Mouse (Mus musculus) midbrain, embryonic 11.5 days (tissue): ENCODE data around the gene Agk. TPM values are rescaled to one million over a fixed set of nuclear protein-coding genes. Genes with fewer than 3 reads are reported as not detected.

Source experiments
- ATAC-seq: fragments of 200-750 bp; cut with Nextera tagmentation; 2 replicates; pipeline ENCODE4 v1.8.0; 2017; ENCODE audit warnings: moderate TSS enrichment, moderate library complexity; ENCODE audit not compliant: low FRiP score
- DNase-seq: peaks from one replicate; pipeline ENCODE4 v3.0.0; 2015; ENCODE audit warnings: low spot score; ENCODE audit errors: missing footprints
- H3K27ac ChIP-seq: fragments of 300-500 bp; sonication (generic); 2 replicates; pipeline ENCODE4 v1.5.1; 2014; ENCODE audit warnings: low read depth, low read length
- H3K27me3 ChIP-seq: fragments of 300-500 bp; sonication (generic); 2 replicates; pipeline ENCODE4 v1.6.1; 2014; ENCODE audit warnings: mild to moderate bottlenecking, low read length, moderate library complexity, mixed read lengths; ENCODE audit not compliant: control insufficient read depth, insufficient read depth
- H3K36me3 ChIP-seq: fragments of 300-500 bp; sonication (generic); 2 replicates; pipeline ENCODE4 v1.6.1; 2014; ENCODE audit warnings: mild to moderate bottlenecking, low read length, moderate library complexity, mixed read lengths; ENCODE audit not compliant: control insufficient read depth, insufficient read depth
- H3K4me1 ChIP-seq: fragments of 300-500 bp; sonication (generic); 2 replicates; pipeline ENCODE4 v1.6.1; 2014; ENCODE audit warnings: low read length; ENCODE audit not compliant: control insufficient read depth, insufficient read depth
- H3K4me2 ChIP-seq: fragments of 300-500 bp; sonication (generic); 2 replicates; pipeline ENCODE4 v1.6.1; 2014; ENCODE audit warnings: mild to moderate bottlenecking, moderate library complexity
- H3K4me3 ChIP-seq: fragments of 300-500 bp; sonication (generic); 2 replicates; pipeline ENCODE4 v1.5.1; 2014; ENCODE audit warnings: low read depth, low read length
- H3K9ac ChIP-seq: fragments of 300-500 bp; sonication (generic); 2 replicates; pipeline ENCODE4 v1.6.1; 2014; ENCODE audit warnings: low read length
- H3K9me3 ChIP-seq: fragments of 300-500 bp; sonication (generic); 2 replicates; pipeline ENCODE4 v1.6.1; 2016; ENCODE audit warnings: low read length; ENCODE audit not compliant: control insufficient read depth
- WGBS: fragments of 180-500 bp; shearing (Covaris S2); extraction: QIAGEN DNeasy Blood & Tissue Kit; methylation state at CpG from one replicate; pipeline ENCODE4 v1.1.7; 2014; 5-methylcytosine and 5-hydroxymethylcytosine counted together
- polyA plus RNA-seq: library from polyadenylated mRNA; unstranded; fragments of >200 nt; fragmentation: Nextera tagmentation; extraction: Ambion mirVana; gene quantifications from 2 replicates; pipeline ENCODE4 v1.2.1, GENCODE M21; 2014

Agk gene
- polyA plus RNA-seq, 1 experiment from 2014 or later, result 39.4 TPM

- Histone ChIP-seq H3K4me1 (no peaks in the 10 kb centered on the region), H3K4me2 (no peak overlapping the region), H3K27ac (no peak overlapping the region), H3K27me3 (no peaks in the 10 kb centered on the region), H3K9ac (no peak overlapping the region), H3K9me3 (no peaks in the 10 kb centered on the region), H3K36me3 (0 out of 2 replicates have a peak, but pooled peaks cover 2% of the 10 kb centered on the region), H3K4me3 (no peak overlapping the region)
- 89% methylated on average over 1 of the region's 1 CpGs for WGBS
- ATAC-seq, result no peak
- DNase-seq, result no peak
These were observed 22.8 kb downstream of the Agk start for GRCm38 (mm10) chr6:40347772-40348111.

- Histone ChIP-seq H3K27ac (no peak overlapping the region), H3K9ac (no peak overlapping the region), H3K4me2 (no peak overlapping the region), H3K27me3 (no peaks in the 10 kb centered on the region), H3K4me1 (no peaks in the 10 kb centered on the region), H3K36me3 (0 out of 2 replicates have a peak, but pooled peaks cover 2% of the 10 kb centered on the region), H3K4me3 (no peak overlapping the region), H3K9me3 (no peaks in the 10 kb centered on the region)
- DNase-seq (no peak), ATAC-seq (no peak)
These were observed 25.1 kb downstream of the Agk start for GRCm38 (mm10) chr6:40350041-40350440.

- Histone ChIP-seq H3K27me3 (no peaks in the 10 kb centered on the region), H3K9me3 (no peaks in the 10 kb centered on the region), H3K36me3 (0 out of 2 replicates have a peak, but pooled peaks cover 2% of the 10 kb centered on the region), H3K4me3 (no peak overlapping the region), H3K27ac (no peak overlapping the region), H3K4me1 (no peaks in the 10 kb centered on the region), H3K4me2 (no peak overlapping the region), H3K9ac (no peak overlapping the region)
- DNase-seq (no peak), ATAC-seq (no peak)
These were observed 25.9 kb downstream of the Agk start for GRCm38 (mm10) chr6:40350856-40351255.

GRCm38 (mm10) chr6:40353360-40353759 is 28.4 kb downstream of the Agk start:
- Histone ChIP-seq H3K9ac (no peak overlapping the region), H3K9me3 (no peaks in the 10 kb centered on the region), H3K4me2 (no peak overlapping the region), H3K4me1 (no peaks in the 10 kb centered on the region), H3K4me3 (no peak overlapping the region), H3K36me3 (0 out of 2 replicates have a peak, but pooled peaks cover 2% of the 10 kb centered on the region), H3K27ac (no peak overlapping the region), H3K27me3 (no peaks in the 10 kb centered on the region)
- ATAC-seq (no peak), DNase-seq (no peak)
- 90% methylated on average over 7 of the region's 7 CpGs for WGBS

- WGBS, result 96% methylated on average over 6 of the region's 6 CpGs
- Histone ChIP-seq H3K4me2 (no peak overlapping the region), H3K36me3 (no peaks in the 10 kb centered on the region), H3K9ac (no peak overlapping the region), H3K9me3 (no peaks in the 10 kb centered on the region), H3K27ac (no peak overlapping the region), H3K4me3 (no peak overlapping the region), H3K27me3 (no peaks in the 10 kb centered on the region), H3K4me1 (no peaks in the 10 kb centered on the region)
- no peak for ATAC-seq
- no peak for DNase-seq
These were observed 46.1 kb downstream of the Agk start for GRCm38 (mm10) chr6:40371031-40371430.

- no peak overlapping the region for H3K4me3 ChIP-seq
- no peak overlapping the region for H3K4me2 ChIP-seq
- H3K9me3 ChIP-seq, result no peaks in the 10 kb centered on the region
- WGBS, result 89% methylated on average over 3 of the region's 3 CpGs
- peaks cover 2% of the 10 kb centered on the region; the same call in 1 of the 2 replicates for H3K36me3 ChIP-seq
- H3K27ac ChIP-seq, result no peak overlapping the region
- ATAC-seq (no peak), DNase-seq (no peak)
- no peaks in the 10 kb centered on the region for H3K27me3 ChIP-seq
- no peak overlapping the region for H3K9ac ChIP-seq
- no peaks in the 10 kb centered on the region for H3K4me1 ChIP-seq
These were observed 55.2 kb downstream of the Agk start for GRCm38 (mm10) chr6:40380181-40380580.

GRCm38 (mm10) chr6:40381908-40382307 is 56.9 kb downstream of the Agk start:
- DNase-seq (no peak), ATAC-seq (no peak)
- Histone ChIP-seq H3K9me3 (no peaks in the 10 kb centered on the region), H3K27me3 (no peaks in the 10 kb centered on the region), H3K27ac (no peak overlapping the region), H3K4me1 (no peaks in the 10 kb centered on the region), H3K36me3 (peaks cover 2% of the 10 kb centered on the region; the same call in 1 of the 2 replicates), H3K9ac (no peak overlapping the region), H3K4me3 (no peak overlapping the region), H3K4me2 (no peak overlapping the region)
- WGBS, result 86% methylated on average over 4 of the region's 4 CpGs

GRCm38 (mm10) chr6:40385682-40386081 is 60.7 kb downstream of the Agk start:
- Histone ChIP-seq H3K27me3 (no peaks in the 10 kb centered on the region), H3K4me3 (no peak overlapping the region), H3K9me3 (no peaks in the 10 kb centered on the region), H3K27ac (no peak overlapping the region), H3K9ac (no peak overlapping the region), H3K36me3 (peaks cover 2% of the 10 kb centered on the region; the same call in 1 of the 2 replicates), H3K4me2 (no peak overlapping the region), H3K4me1 (no peaks in the 10 kb centered on the region)
- DNase-seq, result no peak
- 63% methylated on average over 3 of the region's 3 CpGs for WGBS
- no peak for ATAC-seq

GRCm38 (mm10) chr6:40388660-40389059 is 63.7 kb downstream of the Agk start:
- DNase-seq, result no peak
- no peak overlapping the region for H3K4me3 ChIP-seq
- no peak overlapping the region for H3K9ac ChIP-seq
- H3K27ac ChIP-seq, result no peak overlapping the region
- H3K27me3 ChIP-seq, result no peaks in the 10 kb centered on the region
- H3K4me2 ChIP-seq, result no peak overlapping the region
- 73% methylated on average over 4 of the region's 4 CpGs for WGBS
- H3K9me3 ChIP-seq, result no peaks in the 10 kb centered on the region
- no peaks in the 10 kb centered on the region; the same call in 1 of the 2 replicates for H3K36me3 ChIP-seq
- H3K4me1 ChIP-seq, result no peaks in the 10 kb centered on the region
- no peak for ATAC-seq

GRCm38 (mm10) chr6:40390975-40391374 is 66.0 kb downstream of the Agk start:
- no peak overlapping the region for H3K4me2 ChIP-seq
- WGBS, result 86% methylated on average over 1 of the region's 1 CpGs
- no peak overlapping the region for H3K9ac ChIP-seq
- ATAC-seq (no peak), DNase-seq (no peak)
- no peak overlapping the region for H3K27ac ChIP-seq
- no peaks in the 10 kb centered on the region for H3K4me1 ChIP-seq
- H3K4me3 ChIP-seq, result no peak overlapping the region
- no peaks in the 10 kb centered on the region; the same call in 1 of the 2 replicates for H3K36me3 ChIP-seq
- no peaks in the 10 kb centered on the region for H3K9me3 ChIP-seq
- H3K27me3 ChIP-seq, result no peaks in the 10 kb centered on the region
